8 mouse cellular contexts compared by ENCODE assay signal in the genomic region with DNA sequence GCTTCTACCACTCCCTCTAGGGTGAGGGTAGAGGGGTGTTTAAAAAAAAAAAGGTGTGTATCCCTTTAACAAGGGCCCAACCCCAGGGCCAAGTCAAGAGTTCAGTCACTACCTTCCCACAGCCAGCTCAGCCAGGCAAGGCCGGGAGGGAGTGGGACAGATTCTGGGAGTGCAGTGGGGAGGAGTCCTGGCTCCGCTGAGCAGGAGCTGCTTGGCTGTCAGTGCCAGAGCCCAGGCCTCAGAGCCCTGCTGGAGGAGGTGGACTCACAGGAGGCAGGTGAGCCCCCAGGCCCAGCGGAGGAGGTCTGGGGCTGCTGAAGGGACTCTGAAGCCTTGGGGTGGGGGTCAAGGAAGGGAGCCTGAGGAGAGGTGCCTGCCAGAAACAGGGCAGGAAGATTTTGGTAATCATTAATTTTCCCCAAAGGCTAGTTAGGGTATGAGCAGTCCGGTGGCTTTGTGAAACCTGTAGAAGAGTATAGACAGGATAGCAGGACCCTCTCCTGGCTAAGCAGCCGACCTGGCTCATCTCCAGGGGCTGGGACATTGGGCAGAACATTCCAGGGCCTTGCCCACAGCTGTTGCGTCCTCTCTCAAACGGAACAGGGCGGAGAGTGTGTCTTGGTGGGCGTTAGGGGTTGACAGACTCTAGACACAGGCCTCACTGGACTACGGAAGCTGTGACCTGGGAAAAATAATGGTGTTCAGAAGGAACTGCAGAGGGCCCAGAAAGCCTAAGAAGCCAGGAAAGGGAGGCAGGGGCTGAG. TPM values are rescaled to one million over a fixed set of nuclear protein-coding genes. Genes with fewer than 3 reads are reported as not detected.
DNase-seq lines count a peak whose midpoint lies in the region; ATAC-seq and TF ChIP-seq lines count a peak whose summit lies in the region.

S100a16 (plus strand) TSS at position 114 of the 764 bp plus-strand sequence.

- peaks cover 3% of the 10 kb centered on the region; the same call in 1 of the 2 replicates for H3K79me2 ChIP-seq in heart, adult 2 months (replicated peaks; ENCODE audit: control insufficient read depth, insufficient read depth, low read length)

- no peaks in the 10 kb centered on the region for H3K9me3 ChIP-seq in erythroblast, embryonic 14.5 days (ENCODE audit: control insufficient read depth, low read length)
- H3K9me3 ChIP-seq in limb, embryonic 13.5 days, result no peaks in the 10 kb centered on the region
- H3K9me3 ChIP-seq in midbrain, postnatal 0 days (ENCODE audit: low read length), result no peaks in the 10 kb centered on the region

- 0 out of 2 replicates have a peak, but pooled peaks have one; percentile 19 for TF ChIP-seq EP300 in heart, adult 2 months (IDR thresholded peaks at IDR 0.05; ENCODE audit: insufficient read depth, low read depth, low read length)

- DNase-seq in cerebellum, postnatal 25 days, result peak; percentile 61 to 75
- DNase-seq in heart, adult 2 months, result peak; percentile 84 to 88
- DNase-seq in kidney, adult 2 months, result peak; percentile 93
- DNase-seq in midbrain, postnatal 0 days (ENCODE audit: low spot score), result peak; percentile 42

- H3K36me3 ChIP-seq in erythroblast, embryonic 14.5 days (ENCODE audit: control insufficient read depth), result no peaks in the 10 kb centered on the region
- H3K36me3 ChIP-seq in heart, adult 2 months (ENCODE audit: control insufficient read depth, insufficient read depth, low read length), result no peaks in the 10 kb centered on the region
- H3K36me3 ChIP-seq in kidney, adult 2 months (ENCODE audit: control insufficient read depth, insufficient read depth, low read length), result no peaks in the 10 kb centered on the region
- no peaks in the 10 kb centered on the region for H3K36me3 ChIP-seq in limb, embryonic 13.5 days
- no peaks in the 10 kb centered on the region for H3K36me3 ChIP-seq in midbrain, postnatal 0 days (ENCODE audit: insufficient read depth, low read length)

- H3K4me2 ChIP-seq in limb, embryonic 13.5 days (replicated peaks), result peak within 1 kb of the TSS; percentile 41
- 0 out of 2 replicates have a peak within 1 kb of the TSS, but pooled peaks have one; percentile 18 for H3K4me2 ChIP-seq in midbrain, postnatal 0 days (ENCODE audit: low read depth, low read length, poor library complexity, severe bottlenecking)

- peak within 1 kb of the TSS; percentile 94 for H3K27ac ChIP-seq in heart, adult 2 months
- peak within 1 kb of the TSS; percentile 96 for H3K27ac ChIP-seq in kidney, adult 2 months (ENCODE audit: insufficient read depth, low read depth, low read length)
- no peak within 1 kb of the TSS for H3K27ac ChIP-seq in limb, embryonic 13.5 days
- no peak within 1 kb of the TSS for H3K27ac ChIP-seq in midbrain, postnatal 0 days (ENCODE audit: low read depth, low read length)

- intact Hi-C loops in heart, adult 2 months (cut with DNase I), result no loop called here

- WGBS in heart, adult 2 months, result 38% methylated on average over 10 of the region's 10 CpGs
- 18% methylated on average over 10 of the region's 10 CpGs for WGBS in kidney, adult 2 months
- WGBS in limb, embryonic 13.5 days, result 43% methylated on average over 10 of the region's 10 CpGs
- 46% methylated on average over 10 of the region's 10 CpGs for WGBS in midbrain, postnatal 0 days

- no peaks in the 10 kb centered on the region for H3K27me3 ChIP-seq in erythroblast, embryonic 14.5 days (ENCODE audit: control insufficient read depth)
- H3K27me3 ChIP-seq in heart, adult 2 months (ENCODE audit: control insufficient read depth, insufficient read depth, low read length), result no peaks in the 10 kb centered on the region
- no peaks in the 10 kb centered on the region for H3K27me3 ChIP-seq in kidney, adult 2 months (replicated peaks; ENCODE audit: control insufficient read depth, insufficient read depth, low read length)
- 0 out of 2 replicates have a peak, but pooled peaks cover 4% of the 10 kb centered on the region for H3K27me3 ChIP-seq in limb, embryonic 13.5 days
- H3K27me3 ChIP-seq in midbrain, postnatal 0 days (ENCODE audit: insufficient read depth, low read length), result no peaks in the 10 kb centered on the region

- peak; percentile 84 for TF ChIP-seq POLR2A in heart, adult 2 months (IDR thresholded peaks at IDR 0.05; ENCODE audit: insufficient read depth, low read depth, low read length)
- TF ChIP-seq POLR2A in kidney, adult 2 months (IDR thresholded peaks at IDR 0.05; ENCODE audit: low read depth, low read length), result peak; percentile 79

- ATAC-seq in erythroblast, adult 5-6 weeks (replicated peaks; ENCODE audit: low FRiP score, poor library complexity, severe bottlenecking), result no peak
- ATAC-seq in limb, embryonic 13.5 days (ENCODE audit: low FRiP score, low read depth), result peak; percentile 58; the same call in 1 of the 2 replicates
- ATAC-seq in midbrain, postnatal 0 days (ENCODE audit: low FRiP score), result no peak
- ATAC-seq in megakaryocyte-erythroid progenitor cell, adult 5-6 weeks (replicated peaks; ENCODE audit: low FRiP score, low TSS enrichment, poor library complexity, severe bottlenecking), result no peak; the same call in 1 of the 2 replicates

- H3K4me3 ChIP-seq in erythroblast, embryonic 14.5 days (replicated peaks), result peak within 1 kb of the TSS; percentile 32
- H3K4me3 ChIP-seq in heart, adult 2 months, result peak within 1 kb of the TSS; percentile 67
- H3K4me3 ChIP-seq in kidney, adult 2 months (ENCODE audit: insufficient read depth, low read depth, low read length), result peak within 1 kb of the TSS; percentile 73
- peak within 1 kb of the TSS; percentile 11; the same call in 1 of the 2 replicates for H3K4me3 ChIP-seq in limb, embryonic 13.5 days
- no peak within 1 kb of the TSS for H3K4me3 ChIP-seq in midbrain, postnatal 0 days (ENCODE audit: low read depth, low read length)

- H3K9ac ChIP-seq in heart, adult 2 months (ENCODE audit: low read depth, low read length), result peak within 1 kb of the TSS; percentile 69
- peak within 1 kb of the TSS; percentile 45; the same call in 1 of the 2 replicates for H3K9ac ChIP-seq in limb, embryonic 13.5 days
- no peak within 1 kb of the TSS for H3K9ac ChIP-seq in midbrain, postnatal 0 days (replicated peaks; ENCODE audit: low read length, poor library complexity, severe bottlenecking)

- no peak for TF ChIP-seq CTCF in heart, adult 2 months (IDR thresholded peaks at IDR 0.05)
- no peak for TF ChIP-seq CTCF in kidney, adult 2 months (conservative IDR thresholded peaks at IDR 0.05; ENCODE audit: insufficient read depth, insufficient read length, low read depth, low read length)
- no peak for TF ChIP-seq CTCF in midbrain, postnatal 0 days (IDR thresholded peaks at IDR 0.05)

- no peaks in the 10 kb centered on the region for H3K4me1 ChIP-seq in erythroblast, embryonic 14.5 days (ENCODE audit: control insufficient read depth)
- H3K4me1 ChIP-seq in heart, adult 2 months (ENCODE audit: control insufficient read depth, insufficient read depth, low read length), result peaks cover 10% of the 10 kb centered on the region
- peaks cover 8% of the 10 kb centered on the region for H3K4me1 ChIP-seq in kidney, adult 2 months (ENCODE audit: control insufficient read depth, insufficient read depth, low read length)
- peaks cover 9% of the 10 kb centered on the region; the same call in 1 of the 2 replicates for H3K4me1 ChIP-seq in limb, embryonic 13.5 days
- H3K4me1 ChIP-seq in midbrain, postnatal 0 days (ENCODE audit: insufficient read depth, low read length), result no peaks in the 10 kb centered on the region

RNA-seq across cellular contexts. Expression of gene S100a16, which starts in this region (rescaled TPM):
- polyA plus RNA-seq in erythroblast, embryonic 14.5 days (2012), result 0.23 and 0.51 TPM in 2 replicates
- total RNA-seq in erythroblast, adult 5-6 weeks (2015; ENCODE audit: low replicate concordance), result not detected in 2 replicates
- total RNA-seq in erythroblast, adult 5-6 weeks (2017; ENCODE audit: low replicate concordance), result not detected in 2 replicates
- total RNA-seq in heart, adult 2 months (2021), result 10 to 100 TPM; 65.5 to 69.6 TPM
- 75.2 and 98.3 TPM in 2 replicates for polyA plus RNA-seq in heart, adult 2 months (2012; rRNA removed)
- polyA plus RNA-seq in kidney, adult 2 months (2012; rRNA removed), result 124 and 140 TPM in 2 replicates
- polyA plus RNA-seq in limb, embryonic 13.5 days (2015; fragmentation: Nextera tagmentation; extraction: Ambion mirVana), result 76.2 and 80.7 TPM in 2 replicates
- 38.4 and 76.1 TPM in 2 replicates for total RNA-seq in midbrain, postnatal 0 days (2014; rRNA removed)
- polyA plus RNA-seq in midbrain, postnatal 0 days (2015; fragmentation: Nextera tagmentation; extraction: Ambion mirVana), result 65.5 and 74.7 TPM in 2 replicates
- not detected in 2 replicates for total RNA-seq in megakaryocyte-erythroid progenitor cell, adult 5-6 weeks (2014; fragmentation: Nextera tagmentation)
- total RNA-seq in megakaryocyte-erythroid progenitor cell, adult 5-6 weeks (2017), result not detected in 2 replicates

Comparison
In these comparisons a context has a peak if more than half of its experiments do, and no peak if none do; other contexts are left out.
1. RNA of gene S100a16 (total RNA-seq): 38.4 to 76.1 TPM in midbrain, postnatal 0 days and 65.5 to 69.6 TPM in heart, adult 2 months; not detected in erythroblast, adult 5-6 weeks and not detected in megakaryocyte-erythroid progenitor cell, adult 5-6 weeks; every median in the first group is over 10 times any median in the second.
2. RNA of gene S100a16 (polyA plus RNA-seq): 124 to 140 TPM in kidney, adult 2 months, 76.2 to 80.7 TPM in limb, embryonic 13.5 days, 75.2 to 98.3 TPM in heart, adult 2 months and 65.5 to 74.7 TPM in midbrain, postnatal 0 days; 0.23 to 0.51 TPM in erythroblast, embryonic 14.5 days; every median in the first group is over 10 times any median in the second.
3. DNase-seq: peak in every context shown above with its lines; median percentile 93 in kidney, adult 2 months; 86 in heart, adult 2 months; 68 in cerebellum, postnatal 25 days; 42 in midbrain, postnatal 0 days.
4. H3K27ac ChIP-seq: peak in heart, adult 2 months (single experiment) and kidney, adult 2 months (single experiment); none in limb, embryonic 13.5 days (single experiment) and midbrain, postnatal 0 days (single experiment).